In genomic region chr14:86151276-86151675, GRCm38 (mm10) we compare ENCODE assay signal across 31 mouse cellular contexts.
"Had no signal": no experiment of that assay in that cellular context is flagged by ENCODE, and none has a peak within 500 bp of the region (broad histone marks: within the 10 kb centered on the region; RNA-seq: fewer than 3 reads in every experiment).

No protein-coding gene starts in this region.

- H3K4me1 ChIP-seq: limb, embryonic 12.5 days; limb, embryonic 15.5 days; liver, embryonic 12.5 days; liver, embryonic 13.5 days; liver, embryonic 15.5 days; lung, embryonic 15.5 days; megakaryocyte, embryonic 14.5 days; midbrain, embryonic 10.5 days; midbrain, embryonic 12.5 days; midbrain, embryonic 13.5 days; midbrain, embryonic 15.5 days; neural tube, embryonic 12.5 days had no signal

- H3K9me3 ChIP-seq: limb, embryonic 12.5 days; limb, embryonic 15.5 days; liver, embryonic 12.5 days; liver, embryonic 13.5 days; liver, embryonic 15.5 days; lung, embryonic 15.5 days; midbrain, embryonic 10.5 days; midbrain, embryonic 12.5 days; midbrain, embryonic 13.5 days; midbrain, embryonic 15.5 days; neural tube, embryonic 12.5 days had no signal

- DNase-seq: left cerebral cortex, postnatal 4 days; liver; liver, embryonic 13.5 days; liver, postnatal 0 days; lung, adult 18-20 months; lung, adult 2 months; lung, embryonic 14.5 days; lung, postnatal 10 days; lung, postnatal 14 days; lung, postnatal 36 days; lung, postnatal 4 days; midbrain, embryonic 14.5 days had no signal

- H3K36me3 ChIP-seq: limb, embryonic 12.5 days; limb, embryonic 15.5 days; liver, embryonic 12.5 days; liver, embryonic 13.5 days; liver, embryonic 15.5 days; lung, embryonic 15.5 days; midbrain, embryonic 10.5 days; midbrain, embryonic 12.5 days; midbrain, embryonic 13.5 days; midbrain, embryonic 15.5 days; neural tube, embryonic 12.5 days had no signal

- H3K4me2 ChIP-seq: limb, embryonic 12.5 days; limb, embryonic 15.5 days; liver, embryonic 11.5 days; liver, embryonic 12.5 days; liver, embryonic 13.5 days; liver, embryonic 15.5 days; lung, embryonic 14.5 days; lung, embryonic 15.5 days; midbrain, embryonic 11.5 days; midbrain, embryonic 12.5 days; midbrain, embryonic 13.5 days; midbrain, embryonic 15.5 days; neural tube, embryonic 12.5 days had no signal

- H3K27me3 ChIP-seq: limb, embryonic 12.5 days; limb, embryonic 15.5 days; liver, embryonic 12.5 days; liver, embryonic 13.5 days; liver, embryonic 15.5 days; lung, embryonic 15.5 days; megakaryocyte, embryonic 14.5 days; midbrain, embryonic 12.5 days; midbrain, embryonic 13.5 days; midbrain, embryonic 15.5 days; neural tube, embryonic 12.5 days had no signal

- H3K9ac ChIP-seq: limb, embryonic 12.5 days; limb, embryonic 15.5 days; liver, embryonic 12.5 days; liver, embryonic 13.5 days; liver, embryonic 14.5 days; liver, embryonic 15.5 days; liver, postnatal 0 days; lung, embryonic 14.5 days; lung, embryonic 15.5 days; midbrain, embryonic 12.5 days; midbrain, embryonic 13.5 days; midbrain, embryonic 15.5 days; neural tube, embryonic 12.5 days had no signal

- H3K27ac ChIP-seq: left cerebral cortex, adult 2 months; limb, embryonic 12.5 days; limb, embryonic 15.5 days; liver, embryonic 12.5 days; liver, embryonic 13.5 days; liver, embryonic 14.5 days; liver, embryonic 15.5 days; lung, embryonic 15.5 days; macrophage; midbrain, embryonic 10.5 days; midbrain, embryonic 12.5 days; midbrain, embryonic 13.5 days; midbrain, embryonic 15.5 days; neural tube, embryonic 12.5 days had no signal

- ATAC-seq: liver, embryonic 12.5 days; liver, postnatal 0 days; lung, postnatal 0 days; midbrain, embryonic 13.5 days; midbrain, embryonic 15.5 days; midbrain, embryonic 16.5 days had no signal

- H3K4me3 ChIP-seq: left cerebral cortex, adult 2 months; limb, embryonic 12.5 days; limb, embryonic 15.5 days; liver, embryonic 12.5 days; liver, embryonic 13.5 days; liver, embryonic 15.5 days; lung, embryonic 15.5 days; megakaryocyte, embryonic 14.5 days; midbrain, embryonic 10.5 days; midbrain, embryonic 12.5 days; midbrain, embryonic 13.5 days; midbrain, embryonic 15.5 days; myocyte; neural tube, embryonic 12.5 days had no signal
